Mouse (Mus musculus): ENCODE measurements around the gene Suclg2.

DNA sequence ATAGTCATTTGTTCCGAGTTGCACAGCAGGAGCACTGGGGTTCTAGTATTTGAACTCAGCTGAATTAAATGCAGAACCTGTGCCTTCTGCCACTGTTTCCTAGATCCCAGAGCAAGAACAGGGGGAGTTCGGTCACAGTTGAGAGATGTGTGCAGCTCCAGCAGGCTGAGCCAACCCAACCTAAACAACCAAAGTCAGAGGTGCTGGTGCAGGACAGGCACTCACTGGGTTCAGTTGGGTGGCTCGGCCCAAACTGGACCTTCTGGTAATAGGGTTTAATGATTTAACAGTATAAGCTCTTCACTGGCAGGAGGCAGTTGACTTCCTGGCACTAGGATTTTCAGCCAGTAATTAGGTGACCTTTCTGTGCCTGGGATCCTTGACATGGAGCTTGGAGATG, 6.9 kb downstream of the Suclg2 start:
- no peak for TF ChIP-seq CTCF (IDR thresholded peaks at IDR 0.05; ENCODE audit: borderline replicate concordance, insufficient read depth, low read depth, low read length)
- TF ChIP-seq POLR2A (IDR thresholded peaks at IDR 0.05; ENCODE audit: borderline replicate concordance, insufficient read depth, low read length): no peak

Measured in cerebellum, adult 2 months (tissue).